Mouse (Mus musculus) heart, embryonic 15.5 days (tissue): Measurements from ENCODE around the gene Fam13c. TPM values are rescaled to one million over a fixed set of nuclear protein-coding genes. Genes with fewer than 3 reads are reported as not detected.

ENCODE experiments used
- ATAC-seq: fragments of 200-750 bp; cut with Nextera tagmentation; replicated peaks from 2 replicates; pipeline ENCODE4 v1.8.0; 2017; ENCODE audit warnings: low read depth, moderate TSS enrichment; ENCODE audit not compliant: insufficient number of reproducible peaks, insufficient read depth, low FRiP score
- H3K27ac ChIP-seq: fragments of 300-500 bp; sonication (generic); 2 replicates; pipeline ENCODE4 v1.5.1; 2015; ENCODE audit warnings: mild to moderate bottlenecking, inconsistent platforms
- H3K27me3 ChIP-seq: fragments of 300-500 bp; sonication (generic); 2 replicates; pipeline ENCODE4 v1.6.1; 2015; ENCODE audit warnings: inconsistent platforms
- H3K36me3 ChIP-seq: fragments of 300-500 bp; sonication (generic); 2 replicates; pipeline ENCODE4 v1.6.1; 2015; ENCODE audit warnings: mild to moderate bottlenecking, inconsistent platforms
- H3K4me1 ChIP-seq: fragments of 300-500 bp; sonication (generic); replicated peaks from 2 replicates; pipeline ENCODE4 v1.6.1; 2015; ENCODE audit warnings: inconsistent platforms
- H3K4me2 ChIP-seq: fragments of 300-500 bp; sonication (generic); 2 replicates; pipeline ENCODE4 v1.6.1; 2015; ENCODE audit warnings: inconsistent platforms, mild to moderate bottlenecking, moderate library complexity
- H3K4me3 ChIP-seq: fragments of 300-500 bp; sonication (generic); 2 replicates; pipeline ENCODE4 v1.5.1; 2015; ENCODE audit warnings: mild to moderate bottlenecking, inconsistent platforms
- H3K9ac ChIP-seq: fragments of 300-500 bp; sonication (generic); 2 replicates; pipeline ENCODE4 v1.6.1; 2015; ENCODE audit warnings: mild to moderate bottlenecking, inconsistent platforms
- H3K9me3 ChIP-seq: fragments of 300-500 bp; sonication (generic); replicated peaks from 2 replicates; pipeline ENCODE4 v1.6.1; 2016; ENCODE audit warnings: inconsistent platforms
- WGBS: fragments of 180-500 bp; shearing (Covaris S2); methylation state at CpG from one replicate; pipeline ENCODE4 v1.1.7; 2015; ENCODE audit warnings: mixed read lengths; 5-methylcytosine and 5-hydroxymethylcytosine counted together
- polyA plus RNA-seq: library from polyadenylated mRNA; unstranded; fragments of >200 nt; fragmentation: Nextera tagmentation; extraction: Ambion mirVana; gene quantifications from 2 replicates; pipeline ENCODE4 v1.2.1, GENCODE M21; 2015

Fam13c gene
- polyA plus RNA-seq, 1 experiment from 2014 or later = 10.1 TPM

- Histone ChIP-seq H3K4me3 (no peak overlapping the region), H3K4me1 (peaks cover 8% of the 10 kb centered on the region), H3K4me2 (no peak overlapping the region), H3K9me3 (no peaks in the 10 kb centered on the region), H3K36me3 (no peaks in the 10 kb centered on the region), H3K27ac (no peak overlapping the region), H3K9ac (no peak overlapping the region), H3K27me3 (no peaks in the 10 kb centered on the region)
- WGBS = 59% methylated on average over 13 of the region's 13 CpGs
- no peak for ATAC-seq
Measured at GRCm38 (mm10) chr10:70499246-70499645, 59.0 kb downstream of the Fam13c start.

DNA sequence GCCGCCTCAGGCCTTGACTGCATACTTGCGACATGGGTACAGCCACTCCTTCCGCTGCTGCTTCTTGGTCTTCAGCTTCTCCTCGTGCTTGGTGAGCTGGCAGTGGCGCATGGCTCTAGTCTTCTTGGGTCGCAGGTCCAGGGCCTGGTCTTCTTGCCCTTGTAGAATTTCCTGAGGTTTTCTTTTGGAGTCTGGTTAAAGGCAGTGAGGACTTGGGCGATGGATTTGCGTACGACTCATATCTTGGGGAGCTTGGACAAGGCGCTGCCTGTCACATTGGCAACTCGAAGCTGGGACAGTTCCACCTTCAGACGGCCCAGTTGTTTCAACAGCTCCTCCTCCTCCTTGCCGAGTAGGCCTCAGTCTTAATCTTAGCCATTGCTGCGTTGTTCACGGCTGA is 64.6 kb downstream of the Fam13c start:
- Histone ChIP-seq H3K9me3 (no peaks in the 10 kb centered on the region), H3K4me2 (no peak overlapping the region), H3K9ac (no peak overlapping the region), H3K27ac (no peak overlapping the region), H3K4me3 (no peak overlapping the region), H3K27me3 (no peaks in the 10 kb centered on the region), H3K36me3 (no peaks in the 10 kb centered on the region), H3K4me1 (peaks cover 3% of the 10 kb centered on the region; the same call in 1 of the 2 replicates)
- 79% methylated on average over 15 of the region's 15 CpGs for WGBS
- ATAC-seq = no peak

DNA sequence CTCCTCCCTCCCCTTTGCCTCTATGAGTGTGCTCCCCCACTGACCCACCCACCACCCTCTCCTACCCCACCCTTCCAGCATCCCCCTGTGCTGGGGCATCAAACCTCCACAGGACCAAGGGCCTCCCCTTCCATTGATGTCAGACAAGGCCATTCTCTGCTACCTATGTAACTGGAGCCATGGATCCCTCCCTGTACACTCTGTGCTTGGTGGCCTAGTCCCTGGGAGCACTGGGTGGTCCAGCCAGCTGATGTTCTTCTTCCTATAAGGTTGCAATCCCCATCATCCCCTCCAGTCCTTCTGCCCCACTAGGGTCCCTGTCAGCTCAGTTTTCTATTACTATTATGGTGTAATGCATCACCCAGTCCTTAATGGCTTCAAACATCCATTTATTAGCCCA is 65.1 kb downstream of the Fam13c start:
- Histone ChIP-seq H3K27me3 (no peaks in the 10 kb centered on the region), H3K4me3 (no peak overlapping the region), H3K27ac (no peak overlapping the region), H3K36me3 (no peaks in the 10 kb centered on the region), H3K4me1 (peaks cover 3% of the 10 kb centered on the region; the same call in 1 of the 2 replicates), H3K9me3 (no peaks in the 10 kb centered on the region), H3K9ac (no peak overlapping the region), H3K4me2 (no peak overlapping the region)
- ATAC-seq = no peak

- peaks cover 3% of the 10 kb centered on the region; the same call in 1 of the 2 replicates for H3K4me1 ChIP-seq
- no peak overlapping the region for H3K4me3 ChIP-seq
- no peak overlapping the region for H3K9ac ChIP-seq
- no peaks in the 10 kb centered on the region for H3K36me3 ChIP-seq
- ATAC-seq = no peak
- no peaks in the 10 kb centered on the region for H3K9me3 ChIP-seq
- no peak overlapping the region for H3K4me2 ChIP-seq
- WGBS = 80% methylated on average over 5 of the region's 5 CpGs
- no peak overlapping the region for H3K27ac ChIP-seq
- H3K27me3 ChIP-seq = no peaks in the 10 kb centered on the region
Measured at GRCm38 (mm10) chr10:70505842-70506241, 65.6 kb downstream of the Fam13c start.

GRCm38 (mm10) chr10:70506499-70507168 is 66.4 kb downstream of the Fam13c start:
- peaks cover 3% of the 10 kb centered on the region; the same call in 1 of the 2 replicates for H3K4me1 ChIP-seq
- no peaks in the 10 kb centered on the region for H3K9me3 ChIP-seq
- H3K9ac ChIP-seq = no peak overlapping the region
- WGBS = 40% methylated on average over 15 of the region's 15 CpGs
- no peak; the same call in 1 of the 2 replicates for ATAC-seq
- H3K4me2 ChIP-seq = no peak overlapping the region
- no peaks in the 10 kb centered on the region for H3K36me3 ChIP-seq
- H3K27me3 ChIP-seq = no peaks in the 10 kb centered on the region
- no peak overlapping the region for H3K27ac ChIP-seq
- H3K4me3 ChIP-seq = no peak overlapping the region

GRCm38 (mm10) chr10:70507880-70508279 is 67.6 kb downstream of the Fam13c start:
- no peaks in the 10 kb centered on the region for H3K9me3 ChIP-seq

DNA sequence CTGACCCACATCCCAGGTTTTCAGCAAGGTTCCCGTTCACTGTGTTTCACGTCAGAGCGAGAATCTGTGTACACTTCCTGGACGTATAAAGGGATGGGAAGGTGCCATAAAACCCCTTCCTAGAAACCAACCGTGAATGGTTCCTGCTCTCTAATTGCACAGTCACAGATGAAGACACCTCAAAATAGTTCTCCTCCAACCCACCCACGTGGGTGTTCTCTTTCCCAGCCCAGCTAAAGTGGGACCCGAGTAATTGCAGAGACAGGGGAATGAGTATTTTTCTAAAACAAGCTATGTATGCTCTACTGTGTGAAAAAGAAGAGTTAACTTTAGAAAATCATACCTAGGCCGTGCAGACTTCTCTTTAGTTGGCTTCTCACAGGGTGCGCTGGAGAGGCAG is 74.6 kb downstream of the Fam13c start:
- H3K9ac ChIP-seq = no peak overlapping the region
- H3K27me3 ChIP-seq = 0 out of 2 replicates have a peak, but pooled peaks cover 4% of the 10 kb centered on the region
- no peaks in the 10 kb centered on the region for H3K9me3 ChIP-seq
- no peaks in the 10 kb centered on the region for H3K36me3 ChIP-seq
- peaks cover 4% of the 10 kb centered on the region for H3K4me1 ChIP-seq
- no peak overlapping the region for H3K4me3 ChIP-seq
- no peak overlapping the region for H3K27ac ChIP-seq
- H3K4me2 ChIP-seq = no peak overlapping the region
- 77% methylated on average over 9 of the region's 9 CpGs for WGBS
- no peak for ATAC-seq

More at GRCm38 (mm10) chr10:70507880-70508279, 67.6 kb downstream of the Fam13c start:
- ATAC-seq = no peak
- Histone ChIP-seq H3K9ac (no peak overlapping the region), H3K36me3 (no peaks in the 10 kb centered on the region), H3K4me3 (no peak overlapping the region), H3K4me1 (peaks cover 3% of the 10 kb centered on the region; the same call in 1 of the 2 replicates), H3K4me2 (no peak overlapping the region), H3K27me3 (no peaks in the 10 kb centered on the region), H3K27ac (no peak overlapping the region)
- 83% methylated on average over 3 of the region's 3 CpGs for WGBS

GRCm38 (mm10) chr10:70516661-70517060 is 76.4 kb downstream of the Fam13c start:
- WGBS = 82% methylated on average over 8 of the region's 8 CpGs
- H3K4me1 ChIP-seq = peaks cover 17% of the 10 kb centered on the region
- ATAC-seq = no peak

DNA sequence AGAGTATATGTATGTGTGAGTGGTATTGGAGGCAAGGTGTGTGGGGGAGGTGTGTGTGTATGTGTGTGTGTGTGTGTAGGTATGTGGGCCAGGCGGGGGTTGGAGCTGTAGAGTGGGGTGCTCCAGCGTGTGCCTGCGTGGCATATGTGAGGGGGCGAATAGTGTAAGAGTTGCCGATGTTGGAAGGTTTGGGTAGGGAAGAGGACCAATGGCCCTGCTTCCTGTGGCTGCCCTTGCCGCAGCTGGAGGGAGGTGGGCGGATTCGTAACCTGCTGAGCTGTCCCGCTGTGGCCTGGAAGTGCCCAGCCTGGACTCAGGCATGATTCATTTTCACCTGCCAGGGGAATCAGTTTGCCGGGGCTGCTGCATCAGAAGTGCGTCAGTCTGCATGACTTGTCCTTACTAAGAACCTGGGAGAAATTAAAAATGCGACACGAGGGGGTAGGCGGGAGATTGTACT is 79.4 kb downstream of the Fam13c start:
- no peak for ATAC-seq
- H3K4me2 ChIP-seq = peak overlapping the region; percentile 72

More at GRCm38 (mm10) chr10:70516661-70517060, 76.4 kb downstream of the Fam13c start:
- Histone ChIP-seq H3K9ac (no peak overlapping the region), H3K27ac (no peak overlapping the region), H3K4me2 (no peak overlapping the region), H3K9me3 (no peaks in the 10 kb centered on the region), H3K4me3 (no peak overlapping the region), H3K27me3 (peaks cover 8% of the 10 kb centered on the region; the same call in 1 of the 2 replicates), H3K36me3 (no peaks in the 10 kb centered on the region)

DNA sequence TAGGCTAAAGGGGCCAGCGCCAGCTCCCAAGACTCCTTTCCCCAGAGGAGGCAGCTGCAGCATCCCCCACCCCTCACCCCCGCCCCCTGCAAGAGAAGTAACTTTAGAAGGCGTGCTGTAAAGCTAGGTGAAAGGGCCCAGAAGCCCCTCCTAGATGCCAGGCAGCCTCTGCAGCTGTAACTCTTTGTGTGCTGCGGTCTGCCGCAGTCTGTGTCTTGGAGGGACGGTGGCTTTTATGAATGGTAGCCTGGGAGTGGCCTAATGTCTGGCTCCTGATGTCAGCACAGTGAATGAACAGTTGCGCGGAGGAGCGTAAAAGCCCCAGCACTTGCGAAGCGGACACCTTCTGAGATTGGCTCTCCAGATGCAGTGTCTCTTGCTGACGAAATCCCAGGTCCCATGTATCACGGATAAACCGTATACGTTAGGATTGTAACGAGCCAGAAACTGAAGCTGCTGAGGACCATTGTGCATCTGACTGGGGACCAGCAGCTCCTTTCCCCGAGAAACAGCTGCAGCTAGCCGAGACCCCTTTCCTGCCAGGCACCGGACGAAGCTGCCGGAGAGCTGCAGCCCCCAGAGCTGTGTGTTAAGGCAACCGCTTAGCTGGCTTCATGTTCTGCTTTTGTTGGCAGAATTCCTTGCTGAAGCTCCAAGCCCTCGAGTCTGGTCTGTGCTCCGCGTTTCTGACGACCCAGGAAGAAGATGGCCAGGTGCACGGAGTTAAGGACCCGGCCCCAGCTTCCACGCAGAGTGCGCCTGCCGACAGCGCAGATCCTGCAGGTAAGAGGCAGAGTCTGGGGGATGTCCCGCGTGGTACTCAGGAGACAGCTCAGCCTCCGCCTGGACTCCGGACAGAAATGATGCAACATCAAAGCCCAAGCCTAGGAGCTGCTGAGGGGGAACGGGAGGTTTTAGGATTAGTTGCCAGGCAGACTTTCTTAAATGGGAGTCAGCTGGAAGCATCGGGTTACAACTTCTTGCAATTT is 80.2 kb downstream of the Fam13c start:
- H3K9me3 ChIP-seq = no peaks in the 10 kb centered on the region
- peak; percentile 35; the same call in 1 of the 2 replicates for ATAC-seq
- H3K4me2 ChIP-seq = peak overlapping the region; percentile 72
- peak overlapping the region; percentile 32; the same call in 1 of the 2 replicates for H3K9ac ChIP-seq
- H3K36me3 ChIP-seq = 0 out of 2 replicates have a peak, but pooled peaks cover 1% of the 10 kb centered on the region
- peak overlapping the region; percentile 50 for H3K27ac ChIP-seq
- peak overlapping the region; percentile 41 for H3K4me3 ChIP-seq
- 2% methylated on average over 38 of the region's 38 CpGs for WGBS
- peaks cover 17% of the 10 kb centered on the region for H3K4me1 ChIP-seq
- H3K27me3 ChIP-seq = peaks cover 8% of the 10 kb centered on the region; the same call in 1 of the 2 replicates

More for the DNA sequence above, 79.4 kb downstream of the Fam13c start:
- H3K4me3 ChIP-seq = peak overlapping the region; percentile 41
- H3K9me3 ChIP-seq = no peaks in the 10 kb centered on the region
- no peak overlapping the region for H3K27ac ChIP-seq
- no peak overlapping the region for H3K9ac ChIP-seq
- H3K27me3 ChIP-seq = peaks cover 8% of the 10 kb centered on the region; the same call in 1 of the 2 replicates
- 17% methylated on average over 14 of the region's 14 CpGs for WGBS
- H3K4me1 ChIP-seq = peaks cover 17% of the 10 kb centered on the region
- no peaks in the 10 kb centered on the region for H3K36me3 ChIP-seq

- no peak overlapping the region for H3K27ac ChIP-seq
Measured at GRCm38 (mm10) chr10:70521379-70521778, 81.1 kb downstream of the Fam13c start.

More at GRCm38 (mm10) chr10:70521379-70521778, 81.1 kb downstream of the Fam13c start:
- Histone ChIP-seq H3K4me3 (peak overlapping the region; percentile 41), H3K36me3 (0 out of 2 replicates have a peak, but pooled peaks cover 3% of the 10 kb centered on the region), H3K9me3 (no peaks in the 10 kb centered on the region), H3K27me3 (peaks cover 8% of the 10 kb centered on the region; the same call in 1 of the 2 replicates), H3K4me1 (peaks cover 17% of the 10 kb centered on the region), H3K9ac (no peak overlapping the region), H3K4me2 (peak overlapping the region; percentile 72)
- 29% methylated on average over 5 of the region's 5 CpGs for WGBS
- ATAC-seq = no peak
